Mouse (Mus musculus): ENCODE measurements around the gene Kcna4.

DNA sequence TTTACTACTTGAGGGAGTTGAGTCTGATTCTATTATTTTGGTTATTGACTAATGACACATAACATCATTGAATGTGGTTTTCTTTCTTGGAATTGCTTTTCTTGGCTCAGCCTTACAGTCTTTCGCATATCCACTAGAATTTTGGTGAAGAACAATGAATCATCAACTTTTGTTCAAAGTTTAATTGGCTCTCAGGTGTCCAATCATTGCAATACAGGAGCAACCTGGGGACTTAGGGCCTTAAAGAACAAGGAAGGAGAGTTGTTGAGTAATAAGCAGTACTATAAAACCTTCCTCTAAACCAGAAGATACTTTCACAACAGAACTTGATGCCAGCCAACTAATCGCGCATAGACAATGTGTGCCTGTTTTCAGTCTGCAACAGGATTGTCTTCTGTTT is 36.8 kb downstream of the Kcna4 start:
- no peak for TF ChIP-seq EP300 (IDR thresholded peaks at IDR 0.05; ENCODE audit: low read length)
- TF ChIP-seq POLR2A (IDR thresholded peaks at IDR 0.05; ENCODE audit: low read depth, low read length), result no peak
